Mouse (Mus musculus) spleen, adult 2 months (tissue): ENCODE measurements around the gene Phf14.

ENCODE experiments used
- CTCF ChIP-seq: fragments of 200-500 bp; IDR thresholded peaks from 2 replicates; pipeline ENCODE4 v1.5.1; 2011; ENCODE audit warnings: mild to moderate bottlenecking, inconsistent platforms; ENCODE audit not compliant: insufficient read depth, insufficient read length, insufficient replicate concordance; ENCODE audit errors: extremely low read depth
- POLR2A ChIP-seq: fragments of 200-500 bp; IDR thresholded peaks from 2 replicates; pipeline ENCODE4 v1.6.1; 2011; ENCODE audit warnings: low read depth, low read length, inconsistent platforms

GRCm38 (mm10) chr6:12058717-12059116 lies 151.1 kb downstream of the Phf14 start:
- no peak for TF ChIP-seq POLR2A
- no peak for TF ChIP-seq CTCF
